Mouse (Mus musculus) cerebellum, adult 18-20 months (tissue): ENCODE measurements around the gene Dmc1.
A peak's percentile ranks its signal among the peaks of the same experiment; 100 is the strongest.

ENCODE experiments used
- DNase-seq, 2 experiments: peaks; one replicate each; pipeline ENCODE4 v3.0.0; 2021

Dmc1 gene

DNA sequence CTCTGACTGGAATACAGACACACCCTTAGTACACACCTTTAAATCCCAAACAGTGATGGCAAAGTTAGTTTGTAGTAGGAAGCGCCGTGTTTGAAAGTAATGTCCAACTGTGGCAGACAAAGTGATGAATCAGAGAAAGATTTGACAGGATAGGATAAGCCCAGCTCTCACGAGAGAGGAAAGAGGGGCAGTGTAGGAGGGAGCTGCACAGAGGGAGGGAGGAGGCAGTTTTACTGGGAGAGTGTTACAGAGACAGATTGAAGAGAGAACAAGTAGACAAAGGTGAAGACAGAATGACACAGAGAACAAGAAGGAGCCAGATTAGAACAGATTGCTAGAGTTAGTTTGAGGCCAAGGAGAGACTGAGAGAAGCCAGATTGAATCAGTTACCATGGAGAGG is 45.3 kb downstream of the Dmc1 start:
- no peak for DNase-seq

DNA sequence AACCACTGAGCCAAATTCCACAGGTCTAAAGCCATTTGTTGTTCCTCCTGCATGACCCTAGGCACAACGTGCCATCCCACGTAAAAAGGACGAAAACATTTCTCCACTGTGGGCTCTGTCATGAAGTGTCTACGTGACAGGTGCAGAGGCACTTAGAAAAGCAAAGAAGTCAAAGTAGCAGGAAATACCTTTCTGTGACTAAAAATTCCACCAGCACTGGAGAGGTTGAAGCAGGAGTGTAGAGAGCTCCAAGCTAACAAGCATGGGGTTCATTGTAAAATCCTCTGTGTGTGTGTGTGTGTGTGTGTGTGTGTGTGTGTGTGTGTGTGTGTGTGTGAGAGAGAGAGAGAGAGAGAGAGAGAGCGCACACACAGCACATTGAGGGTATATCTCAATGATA is 52.3 kb downstream of the Dmc1 start:
- no peak for DNase-seq

DNA sequence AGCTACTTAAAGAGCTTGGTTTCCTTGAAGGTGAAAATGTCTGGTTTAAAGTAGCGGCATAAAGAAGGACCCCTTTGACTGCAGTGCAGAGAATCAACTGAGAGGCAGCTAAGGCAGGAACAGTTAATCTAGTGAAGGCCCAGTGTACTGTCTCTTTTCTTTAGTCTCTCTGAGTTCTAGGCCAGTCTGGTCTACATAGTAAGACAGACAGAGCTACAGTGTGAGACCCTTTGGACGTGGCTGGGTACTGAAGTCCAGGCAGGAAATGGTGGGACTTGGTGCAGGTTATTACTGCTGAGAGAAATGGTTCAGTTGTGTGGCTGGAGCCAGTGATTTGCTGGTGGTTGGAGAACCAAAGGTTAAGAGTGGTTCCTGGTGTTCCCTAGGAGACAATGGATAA is 56.7 kb downstream of the Dmc1 start:
- DNase-seq, result no peak

DNA sequence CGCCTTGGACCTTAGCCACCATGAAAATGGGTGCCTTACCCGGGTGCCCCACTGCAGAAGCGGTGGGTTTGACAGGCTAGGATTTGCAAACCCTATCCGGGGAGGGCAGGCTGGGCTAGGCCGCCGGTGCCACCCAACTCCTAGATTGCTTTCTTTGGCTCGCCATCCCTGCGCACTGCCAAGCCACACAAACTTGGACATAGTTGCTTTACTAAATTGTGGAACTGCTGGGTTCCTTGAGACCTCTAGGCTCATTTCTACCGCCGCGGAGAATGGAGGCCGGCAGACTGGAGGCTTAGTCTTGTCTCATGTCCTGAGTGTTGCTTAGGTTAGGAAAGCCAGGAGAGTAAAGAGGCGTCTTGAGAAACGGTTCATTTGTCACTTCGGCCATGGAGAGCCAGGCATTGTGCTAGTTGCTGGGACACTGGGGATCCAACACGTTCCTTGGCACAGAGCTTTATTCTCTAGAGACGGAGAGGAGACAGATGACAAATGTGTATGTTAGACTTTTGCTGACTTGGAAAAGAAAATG is 57.6 kb downstream of the Dmc1 start:
- peak in 1 of 2 experiments; percentile 49 for DNase-seq

DNA sequence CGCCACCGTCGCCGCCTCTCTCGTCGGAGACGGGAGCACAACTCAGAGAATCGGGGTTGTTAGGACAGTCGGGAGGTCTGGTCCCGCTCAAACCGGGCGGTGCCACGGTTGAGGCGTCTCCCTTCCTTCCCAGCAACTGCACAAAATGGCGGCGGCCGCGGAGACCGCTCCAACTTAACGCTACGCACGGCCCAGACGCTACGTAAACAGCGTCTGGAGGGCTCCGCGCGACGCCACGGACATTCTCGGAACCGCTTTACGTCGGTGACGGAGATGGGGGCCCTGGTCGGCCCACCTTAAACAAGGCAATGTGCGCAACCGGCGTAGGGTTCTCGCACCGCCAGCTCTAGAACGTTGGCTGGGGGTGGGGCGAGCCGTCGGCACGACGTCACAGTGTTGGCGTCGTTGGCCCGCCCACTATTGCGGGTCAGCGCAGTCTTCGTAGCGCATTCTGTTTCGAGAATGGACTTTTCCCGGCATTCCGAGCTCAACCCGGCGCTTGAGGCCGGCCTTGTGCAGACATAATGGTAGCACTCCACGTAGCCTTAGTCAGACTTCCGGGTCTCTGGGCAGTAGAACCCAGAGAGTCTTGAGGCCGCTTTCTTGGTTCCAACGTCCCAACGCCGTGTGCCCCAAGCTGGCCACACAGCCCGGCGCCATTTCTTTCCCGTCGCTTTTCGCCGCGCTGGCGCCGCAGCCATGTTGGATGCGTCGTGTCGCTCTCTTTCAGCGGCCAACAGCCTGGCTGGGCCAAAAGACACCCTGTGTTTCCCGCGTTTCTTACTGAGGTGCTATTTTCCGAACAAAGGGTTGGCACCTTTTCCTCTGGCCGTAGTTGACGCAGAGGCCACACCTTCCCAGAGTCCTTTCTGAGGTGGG is 58.3 kb downstream of the Dmc1 start, which contains the start of gene Ddx17:
Gene Ddx17, minus strand, starts transcription at position 332 of the 879 bp plus-strand sequence.
- DNase-seq, result peak; percentile 95 to 99

DNA sequence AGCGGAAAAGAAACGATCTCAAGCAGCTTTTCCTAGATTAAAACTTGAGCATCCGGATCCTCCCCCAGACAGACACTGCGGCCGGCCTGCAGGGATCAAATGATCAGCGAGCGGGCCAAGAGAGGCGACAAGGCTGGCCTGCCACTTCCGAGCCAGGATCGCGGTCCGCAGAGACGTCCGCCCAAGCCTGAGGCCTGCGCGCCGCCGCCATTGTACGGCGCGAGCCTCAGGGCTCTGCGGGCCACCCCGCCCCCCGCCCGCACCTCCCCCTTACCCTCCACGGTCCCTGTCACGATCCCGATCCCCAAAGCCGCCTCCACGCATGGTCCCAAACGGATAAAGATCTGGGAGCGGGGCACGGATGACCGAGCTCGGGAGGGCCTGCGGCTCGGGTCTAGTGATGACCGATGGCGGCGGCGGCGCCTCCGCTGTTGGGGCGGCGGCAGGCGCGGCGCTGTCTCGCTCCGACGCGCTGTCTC is 58.9 kb downstream of the Dmc1 start:
- peak in 1 of 2 experiments; percentile 65 for DNase-seq

DNA sequence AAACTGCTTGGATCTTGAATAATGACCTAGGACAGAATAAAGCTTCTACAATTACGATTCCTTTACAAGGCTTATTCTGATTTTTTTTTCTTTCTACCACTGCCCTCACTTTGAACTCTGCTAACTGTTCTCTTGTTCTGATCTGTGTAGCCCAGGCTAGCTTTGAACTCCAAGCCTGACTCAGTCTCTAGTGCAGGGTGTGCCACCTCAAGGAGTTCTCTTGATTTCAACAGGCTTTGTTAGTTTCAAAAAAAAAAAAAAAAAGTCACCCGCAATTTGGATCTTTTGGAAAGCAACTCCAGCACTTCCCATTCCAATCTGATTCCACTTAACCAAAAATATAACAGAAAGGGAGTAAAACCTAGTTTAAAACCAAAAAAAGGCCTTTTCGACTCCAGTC is 59.4 kb downstream of the Dmc1 start:
- no peak for DNase-seq

DNA sequence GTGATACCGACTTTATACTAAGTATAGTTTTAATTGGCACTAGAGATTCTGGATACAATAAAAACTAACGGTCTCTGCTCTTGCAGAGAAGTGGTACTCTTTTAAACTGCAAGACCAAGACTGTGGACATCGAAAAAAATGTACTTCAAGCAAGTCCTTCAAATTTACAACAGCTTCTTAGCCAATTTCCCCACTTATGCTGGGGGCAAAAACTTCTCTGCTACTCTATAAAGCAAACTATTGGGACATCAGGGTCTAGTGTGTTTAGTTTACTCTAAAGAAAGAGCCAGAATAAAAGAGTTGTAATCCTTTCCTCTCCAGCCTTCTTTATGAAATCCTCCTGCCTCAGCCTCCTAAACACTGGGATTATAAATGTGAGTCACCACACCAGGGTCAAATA is 60.9 kb downstream of the Dmc1 start:
- no peak for DNase-seq

DNA sequence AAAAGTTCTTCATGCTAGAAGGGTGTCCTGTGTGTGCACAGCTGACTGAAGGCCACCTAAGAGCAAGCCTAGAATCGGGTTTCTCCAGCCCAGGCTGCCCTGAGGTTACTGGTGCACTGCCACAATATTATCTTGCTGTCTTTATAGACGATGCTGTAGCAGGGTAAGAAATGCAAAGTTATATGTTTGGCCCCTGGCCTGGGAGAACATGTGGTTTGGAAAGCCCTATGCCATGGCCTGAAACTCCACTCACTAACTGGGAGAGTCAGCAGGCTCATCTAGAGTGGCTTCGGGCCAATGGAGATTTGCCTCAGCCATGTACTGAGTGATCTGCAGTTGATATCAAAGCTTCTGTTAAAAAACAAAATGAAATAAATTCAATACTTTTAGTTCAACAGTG is 71.1 kb downstream of the Dmc1 start:
- no peak for DNase-seq

DNA sequence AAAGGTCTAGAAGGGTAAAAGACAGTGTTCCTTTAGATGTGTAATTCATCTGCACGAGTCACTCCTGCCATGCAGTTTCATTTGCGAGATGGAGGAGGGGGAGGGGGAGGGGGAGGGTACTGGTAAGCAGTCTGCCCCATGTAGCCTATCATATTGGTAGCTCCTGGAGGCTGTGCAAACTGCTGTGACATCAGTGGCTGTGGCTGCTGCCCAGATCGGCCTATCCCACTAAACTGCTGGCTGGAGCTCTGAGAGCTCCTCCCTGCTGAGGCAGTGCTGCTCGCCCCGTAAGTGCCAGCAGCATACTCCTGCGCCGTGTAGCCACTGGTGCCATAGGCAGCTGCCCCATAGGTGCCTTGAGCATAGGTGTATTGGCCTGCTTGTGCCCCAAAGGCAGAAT is 75.0 kb downstream of the Dmc1 start:
- no peak for DNase-seq

DNA sequence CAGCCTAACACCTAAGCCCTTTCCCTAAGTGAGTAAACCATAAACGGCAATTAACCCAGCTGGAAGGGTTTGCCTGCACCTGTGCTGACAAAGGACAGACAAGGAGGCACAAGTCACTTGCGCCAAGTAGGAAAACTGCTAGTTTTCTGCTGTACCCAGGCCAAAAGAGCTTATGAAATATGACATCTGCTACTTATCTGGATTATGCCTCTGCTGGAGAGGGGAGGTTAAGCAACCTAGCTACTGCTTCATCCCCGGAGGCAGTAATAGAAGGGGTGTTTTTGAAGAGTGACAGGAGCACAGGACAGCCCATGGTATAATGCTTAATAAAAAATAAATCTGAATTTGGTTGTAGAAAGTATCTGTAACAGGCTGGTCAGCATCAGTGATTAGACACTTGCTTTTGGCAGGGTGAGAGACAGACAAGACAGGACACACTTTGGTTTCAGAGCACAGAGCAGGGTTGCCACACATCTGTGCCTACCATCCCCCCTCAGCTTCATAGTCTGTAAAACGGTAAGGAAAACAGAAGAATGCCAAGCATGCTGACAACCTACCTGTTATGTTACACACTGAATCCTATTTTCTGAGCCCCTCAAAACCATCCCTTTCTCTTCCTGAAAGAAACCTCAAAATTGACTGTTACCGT is 76.8 kb downstream of the Dmc1 start:
- DNase-seq, result no peak

DNA sequence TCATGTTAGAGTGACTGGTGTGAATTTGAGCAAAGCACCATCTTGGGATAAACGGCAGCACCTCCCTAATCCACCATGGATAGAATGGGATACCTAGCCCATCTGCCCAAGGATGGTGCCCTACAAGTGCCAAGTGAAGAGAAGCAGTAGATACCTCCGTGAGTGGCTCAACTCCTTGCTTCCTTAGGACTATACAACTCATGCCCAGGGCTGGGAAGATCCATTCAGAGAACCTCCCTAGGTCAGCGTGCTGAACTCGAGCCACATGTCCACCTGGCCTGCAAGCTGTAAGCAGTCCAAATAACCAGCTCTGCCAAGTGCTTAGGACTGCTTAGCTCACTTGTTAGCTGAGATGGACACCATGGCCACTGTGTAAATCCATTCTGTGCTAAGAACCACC is 77.7 kb downstream of the Dmc1 start:
- DNase-seq, result peak; percentile 67 to 79

DNA sequence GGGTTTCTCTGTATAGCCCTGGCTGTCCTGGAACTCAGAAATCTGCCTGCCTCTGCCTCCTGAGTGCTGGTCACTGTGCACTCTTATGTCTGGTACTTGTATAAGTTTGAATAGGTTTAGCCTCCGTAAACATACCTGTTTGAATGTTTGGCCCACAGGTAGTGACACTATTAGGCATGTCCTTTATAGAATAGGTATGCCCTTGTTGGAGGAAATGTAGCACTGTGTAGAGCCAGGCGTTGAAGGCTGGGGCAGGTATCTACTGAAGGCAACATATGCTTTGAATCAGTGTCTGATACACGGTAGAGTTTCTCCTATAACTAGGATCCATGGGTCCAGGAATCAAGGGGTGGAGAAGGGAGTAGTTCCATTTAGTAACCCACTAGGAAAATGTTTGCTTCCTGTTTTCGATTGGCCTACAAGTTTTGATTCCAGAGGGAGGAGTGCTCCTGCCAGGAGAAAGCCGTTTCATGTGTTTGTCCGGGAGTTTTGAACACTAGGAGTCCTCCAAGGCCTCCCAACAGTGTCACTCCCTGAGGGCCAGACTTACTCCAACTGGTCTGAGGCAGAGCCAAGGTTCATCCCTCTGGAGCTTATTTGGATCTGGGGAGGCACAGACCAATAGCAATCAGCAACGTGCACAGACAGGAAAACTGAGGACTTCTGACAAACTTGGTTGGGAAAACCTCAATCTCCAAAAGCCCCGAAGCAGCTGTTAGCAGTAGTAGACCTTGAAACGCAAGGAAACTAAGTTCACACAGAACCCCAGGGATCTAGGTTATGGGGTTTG is 78.7 kb downstream of the Dmc1 start:
- no peak for DNase-seq

DNA sequence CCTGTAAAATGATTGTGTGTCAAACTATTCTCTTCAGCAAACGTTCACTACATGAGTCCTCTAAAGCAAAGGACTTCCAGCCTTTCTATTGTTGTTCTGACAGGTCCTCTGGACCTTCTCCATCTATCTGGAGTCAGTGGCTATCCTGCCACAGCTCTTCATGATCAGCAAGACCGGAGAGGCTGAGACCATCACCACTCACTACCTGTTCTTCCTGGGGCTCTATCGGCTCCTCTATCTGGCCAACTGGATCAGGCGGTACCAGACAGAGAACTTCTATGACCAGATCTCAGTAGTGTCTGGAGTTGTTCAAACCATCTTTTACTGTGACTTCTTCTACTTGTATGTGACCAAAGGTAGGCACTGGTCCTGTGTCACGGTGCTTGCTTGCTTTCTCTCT is 79.3 kb downstream of the Dmc1 start:
- no peak for DNase-seq

DNA sequence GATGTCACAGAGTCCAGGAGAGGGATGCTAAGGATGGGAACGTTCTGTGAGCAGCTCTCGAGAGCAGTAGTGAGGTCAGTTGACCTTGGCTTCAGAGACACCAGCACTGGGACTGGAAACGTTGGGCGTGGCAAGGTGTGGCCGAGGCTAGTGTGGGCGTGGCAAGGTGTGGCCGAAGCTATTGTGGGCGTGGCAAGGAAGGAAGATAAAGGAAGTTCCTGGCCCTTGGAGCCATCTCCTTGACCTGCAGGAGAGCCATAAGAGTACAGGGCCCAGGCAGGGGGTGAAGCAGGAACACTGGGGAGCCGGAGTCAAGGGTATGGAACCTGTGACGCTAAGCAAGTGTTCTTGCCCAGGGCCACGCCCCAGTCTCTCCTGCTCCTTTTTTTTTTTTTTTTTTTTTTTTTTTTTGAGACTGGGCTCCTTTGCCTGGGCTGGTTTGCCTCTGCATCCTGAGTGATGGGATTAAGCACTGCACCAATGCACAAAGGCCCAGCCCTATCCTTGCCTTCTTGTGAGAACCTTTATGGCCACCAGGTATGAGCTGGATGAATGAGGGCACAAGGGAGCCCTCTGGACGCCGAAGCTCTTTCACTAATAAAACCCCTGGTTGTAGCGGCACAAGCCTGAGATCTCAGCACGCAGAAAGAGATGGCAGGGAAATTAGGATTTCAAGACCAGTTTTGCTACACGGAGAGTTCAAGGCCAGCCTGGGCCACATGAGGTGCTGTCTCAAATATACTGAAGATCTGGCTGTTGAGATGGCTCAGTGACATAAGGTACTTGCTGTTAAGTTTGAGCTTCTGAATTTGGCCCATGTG is 85.3 kb downstream of the Dmc1 start:
- no peak for DNase-seq

DNA sequence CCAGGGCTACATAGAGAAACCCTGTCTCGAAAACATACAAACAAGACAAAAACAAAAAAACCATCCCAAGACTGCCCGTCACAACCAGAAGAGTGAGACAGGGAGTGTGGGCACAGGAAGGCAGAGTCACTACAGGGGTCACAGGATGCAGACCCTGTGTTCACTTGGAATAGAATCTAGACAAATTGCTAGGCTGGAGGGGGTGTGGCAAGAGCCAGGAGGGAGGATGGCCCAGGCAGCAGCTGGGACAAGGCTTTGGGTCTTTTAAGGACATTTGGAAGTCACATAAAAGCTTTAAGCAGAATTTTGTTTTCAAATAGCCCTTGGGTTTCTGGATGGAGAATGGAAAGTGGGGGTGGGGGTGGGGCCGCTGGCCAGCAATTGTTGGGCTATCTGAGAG is 86.3 kb downstream of the Dmc1 start:
- DNase-seq, result no peak

DNA sequence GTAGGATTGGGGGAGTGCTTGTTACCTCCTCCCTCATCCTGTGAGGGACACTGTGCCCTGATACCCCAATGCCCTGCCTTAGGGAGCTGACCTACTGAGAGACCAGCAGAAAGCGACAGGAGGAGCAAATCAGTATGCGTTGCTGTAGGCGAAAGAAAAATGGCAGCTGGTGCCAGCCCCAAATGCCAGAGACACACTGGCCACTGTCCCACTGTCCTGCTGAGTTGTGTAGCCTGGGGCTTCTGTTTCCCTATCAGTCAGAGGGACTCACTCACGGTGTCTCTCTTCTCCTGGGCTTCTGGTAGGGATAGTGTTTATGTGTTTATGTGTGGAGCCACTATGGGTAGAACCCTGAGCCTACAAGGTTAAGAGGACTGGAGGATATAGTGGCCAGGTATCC is 87.2 kb downstream of the Dmc1 start:
- no peak for DNase-seq

DNA sequence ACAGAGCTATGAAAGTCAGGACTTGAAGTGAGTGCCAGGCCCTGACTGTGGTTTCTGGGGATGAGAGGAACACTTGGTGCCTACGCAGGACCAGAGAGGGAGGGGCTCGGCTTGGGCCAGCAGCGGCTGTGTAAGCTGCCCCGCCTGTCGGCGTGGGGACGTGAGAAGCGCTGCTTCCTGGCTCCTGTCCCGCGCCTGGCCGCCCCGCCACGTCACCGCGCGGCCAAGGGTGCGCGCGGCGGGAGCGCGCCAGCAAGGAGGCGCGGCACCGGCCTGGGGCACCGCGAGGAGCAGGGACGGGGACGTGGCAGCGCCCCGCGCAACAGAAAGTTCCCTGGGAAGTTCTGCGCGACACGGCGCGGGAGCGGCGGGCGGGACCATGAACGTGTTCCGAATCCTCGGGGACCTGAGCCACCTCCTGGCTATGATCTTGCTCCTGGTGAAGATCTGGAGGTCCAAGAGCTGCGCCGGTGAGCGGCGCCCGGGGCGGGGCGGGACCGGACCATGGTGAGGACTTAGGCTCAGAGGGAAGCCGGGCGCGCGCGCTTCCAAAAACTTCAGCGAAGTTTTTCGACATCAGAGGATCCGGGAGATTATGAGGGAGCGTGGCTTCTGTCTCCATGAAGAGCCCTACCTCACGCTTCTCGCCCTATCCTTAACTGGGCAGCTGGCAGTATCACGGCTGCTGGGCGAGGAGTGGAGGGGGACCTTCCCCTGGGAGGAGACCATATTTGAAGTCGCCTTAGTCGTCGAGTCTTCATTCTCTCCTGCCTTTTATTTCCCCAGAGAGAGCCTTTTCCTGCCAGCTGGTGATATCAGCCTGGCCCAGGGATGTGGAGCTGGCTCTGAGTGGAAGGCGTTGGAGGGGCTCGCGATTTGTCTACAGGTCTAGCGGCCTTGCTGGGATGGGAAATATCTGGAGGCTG is 88.5 kb downstream of the Dmc1 start, which contains the start of gene Kdelr3:
Gene Kdelr3, plus strand, starts transcription at position 241 of the 926 bp plus-strand sequence.
- peak; percentile 23 to 41 for DNase-seq

DNA sequence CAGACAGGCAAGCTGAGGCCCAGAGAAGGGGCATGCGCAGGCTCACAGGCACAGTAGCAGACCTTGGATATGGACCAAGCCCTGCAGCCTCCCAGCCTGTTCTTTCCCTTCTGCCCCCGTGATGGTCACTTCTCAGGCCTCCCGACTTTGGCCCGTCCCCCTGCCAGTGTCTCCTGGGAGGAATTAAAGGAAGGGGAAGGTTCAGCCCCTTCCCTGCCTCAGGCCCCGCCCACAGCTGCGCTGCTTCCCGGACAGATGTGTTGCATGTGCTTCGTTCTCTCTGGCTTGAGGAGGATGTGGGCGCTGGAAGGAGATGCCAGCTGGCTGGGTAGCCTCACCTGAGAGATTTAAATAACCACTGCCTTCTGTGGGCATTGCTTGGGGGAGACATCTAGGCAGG is 91.0 kb downstream of the Dmc1 start:
- no peak for DNase-seq

DNA sequence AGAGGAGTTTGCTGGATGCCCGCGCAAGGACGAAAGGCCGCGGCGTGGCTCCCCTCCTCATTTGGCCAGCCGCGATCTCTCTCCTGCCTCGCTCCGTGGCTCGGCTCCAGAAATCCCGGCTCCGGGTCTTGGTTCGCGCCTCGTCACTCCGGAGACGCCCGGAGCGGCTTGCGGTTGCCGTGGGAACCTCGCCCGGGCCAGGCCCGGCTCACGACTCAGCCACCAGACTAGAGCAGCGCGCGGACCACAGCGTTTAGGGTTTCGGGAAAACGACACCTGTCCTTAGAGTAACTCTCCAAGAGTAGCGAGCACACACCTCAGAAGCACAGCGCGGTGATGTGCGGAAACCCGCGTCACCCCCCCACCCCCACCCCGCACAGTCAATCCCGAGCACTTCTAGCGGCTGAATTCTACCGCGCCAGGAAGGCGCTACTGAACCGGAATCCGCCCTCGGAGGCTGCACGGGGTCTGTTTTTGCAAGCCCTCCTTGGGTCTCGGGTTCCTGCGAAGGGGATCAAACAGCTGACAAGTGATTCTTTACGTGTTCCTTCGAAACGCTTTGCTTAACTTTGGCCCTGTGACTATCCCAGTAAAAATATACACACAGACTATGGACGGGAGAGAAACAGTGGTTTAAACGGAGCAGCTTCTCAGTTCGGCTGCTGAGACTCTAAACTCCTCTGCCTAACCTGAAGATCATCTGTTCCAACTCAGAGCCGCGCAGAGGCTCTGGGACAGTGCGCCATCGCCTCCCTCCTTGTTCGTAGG is 93.2 kb downstream of the Dmc1 start:
- DNase-seq, result peak; percentile 71 to 78
